Mouse (Mus musculus): Measurements from ENCODE around the gene Brd7.

GRCm38 (mm10) chr8:88288622-88289242 is 73.3 kb downstream of the Brd7 start:
- TF ChIP-seq CTCF (IDR thresholded peaks at IDR 0.05; ENCODE audit: insufficient read depth, low read depth, low read length) = no peak
- TF ChIP-seq POLR2A (IDR thresholded peaks at IDR 0.05; ENCODE audit: insufficient read depth, low read depth, low read length) = no peak

All from olfactory bulb, adult 2 months (tissue).